Mouse (Mus musculus) intestine, embryonic 15.5 days (tissue): Measurements from ENCODE around the gene Ppm1e. TPM values are rescaled to one million over a fixed set of nuclear protein-coding genes. Genes with fewer than 3 reads are reported as not detected.

Source experiments
- ATAC-seq: fragments of 200-750 bp; cut with Nextera tagmentation; 2 replicates; pipeline ENCODE4 v1.8.0; 2017; ENCODE audit warnings: moderate TSS enrichment, moderate library complexity
- H3K27ac ChIP-seq: fragments of 300-500 bp; sonication (generic); 2 replicates; pipeline ENCODE4 v1.5.1; 2015; ENCODE audit warnings: mild to moderate bottlenecking, inconsistent platforms
- H3K27me3 ChIP-seq: fragments of 300-500 bp; sonication (generic); replicated peaks from 2 replicates; pipeline ENCODE4 v1.6.1; 2015; ENCODE audit warnings: inconsistent platforms
- H3K36me3 ChIP-seq: fragments of 300-500 bp; sonication (generic); 2 replicates; pipeline ENCODE4 v1.6.1; 2015; ENCODE audit warnings: inconsistent platforms
- H3K4me1 ChIP-seq: fragments of 300-500 bp; sonication (generic); replicated peaks from 2 replicates; pipeline ENCODE4 v1.6.1; 2015; ENCODE audit warnings: inconsistent platforms
- H3K4me2 ChIP-seq: fragments of 300-500 bp; sonication (generic); replicated peaks from 2 replicates; pipeline ENCODE4 v1.6.1; 2015; ENCODE audit warnings: mild to moderate bottlenecking, inconsistent platforms
- H3K4me3 ChIP-seq: fragments of 300-500 bp; sonication (generic); replicated peaks from 2 replicates; pipeline ENCODE4 v1.5.1; 2015; ENCODE audit warnings: inconsistent platforms
- H3K9ac ChIP-seq: fragments of 300-500 bp; sonication (generic); 2 replicates; pipeline ENCODE4 v1.6.1; 2015; ENCODE audit warnings: inconsistent platforms
- H3K9me3 ChIP-seq: fragments of 300-500 bp; sonication (generic); 2 replicates; pipeline ENCODE4 v1.6.1; 2016; ENCODE audit warnings: inconsistent platforms
- WGBS: fragments of 180-500 bp; shearing (Covaris S2); methylation state at CpG from one replicate; pipeline ENCODE4 v1.1.7; 2015; 5-methylcytosine and 5-hydroxymethylcytosine counted together
- polyA plus RNA-seq: library from polyadenylated mRNA; unstranded; fragments of >200 nt; fragmentation: Nextera tagmentation; extraction: Ambion mirVana; gene quantifications from 2 replicates; pipeline ENCODE4 v1.2.1, GENCODE M21; 2015

Ppm1e gene
- polyA plus RNA-seq, 1 experiment from 2014 or later: 2.7 TPM

GRCm38 (mm10) chr11:87357317-87358300, 1.2 kb downstream of the Ppm1e start:
- peaks cover 12% of the 10 kb centered on the region for H3K4me1 ChIP-seq
- H3K27me3 ChIP-seq: peaks cover 21% of the 10 kb centered on the region
- WGBS: 7% methylated on average over 31 of the region's 31 CpGs

DNA sequence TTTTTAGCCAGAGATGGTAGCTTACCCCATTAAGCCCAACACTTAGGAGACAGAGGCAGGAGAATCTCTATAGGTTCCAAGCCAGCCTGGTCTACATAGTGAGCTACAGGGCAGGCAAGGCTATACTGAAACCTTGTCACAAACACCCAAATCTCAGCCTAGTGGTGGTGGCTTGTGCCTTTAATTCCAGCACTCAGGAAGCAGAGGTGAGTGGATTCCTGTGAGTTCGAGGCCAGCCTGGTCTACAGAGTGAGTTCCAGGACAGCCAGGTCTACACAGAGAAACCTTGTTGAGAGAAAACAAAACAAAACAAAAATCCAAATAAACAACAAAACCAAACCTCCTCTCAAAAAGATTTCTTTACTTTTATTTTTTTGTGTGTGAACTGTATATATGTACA, 4.0 kb downstream of the Ppm1e start:
- no peak overlapping the region for H3K4me2 ChIP-seq
- peaks cover 16% of the 10 kb centered on the region for H3K27me3 ChIP-seq
- no peak overlapping the region for H3K4me3 ChIP-seq
- H3K4me1 ChIP-seq: peaks cover 12% of the 10 kb centered on the region
- H3K9ac ChIP-seq: no peak overlapping the region
- H3K9me3 ChIP-seq: no peaks in the 10 kb centered on the region
- H3K36me3 ChIP-seq: no peaks in the 10 kb centered on the region
- ATAC-seq: no peak
- WGBS: 88% methylated on average over 1 of the region's 1 CpGs
- H3K27ac ChIP-seq: no peak overlapping the region

More at GRCm38 (mm10) chr11:87357317-87358300, 1.2 kb downstream of the Ppm1e start:
- Histone ChIP-seq H3K9ac (peak overlapping the region; percentile 54), H3K9me3 (no peaks in the 10 kb centered on the region), H3K4me3 (peak overlapping the region; percentile 53), H3K27ac (no peak overlapping the region), H3K4me2 (peak overlapping the region; percentile 98), H3K36me3 (no peaks in the 10 kb centered on the region)
- 0 out of 2 replicates have a peak, but pooled peaks have one; percentile 16 for ATAC-seq

- Histone ChIP-seq H3K4me1 (peaks cover 9% of the 10 kb centered on the region), H3K27me3 (peaks cover 11% of the 10 kb centered on the region), H3K27ac (no peak overlapping the region), H3K36me3 (no peaks in the 10 kb centered on the region), H3K4me3 (no peak overlapping the region), H3K4me2 (no peak overlapping the region), H3K9me3 (no peaks in the 10 kb centered on the region), H3K9ac (no peak overlapping the region)
- ATAC-seq: no peak
- 81% methylated on average over 7 of the region's 7 CpGs for WGBS
Observed at GRCm38 (mm10) chr11:87353646-87354170, 5.1 kb downstream of the Ppm1e start.

- no peaks in the 10 kb centered on the region for H3K4me1 ChIP-seq
- no peaks in the 10 kb centered on the region for H3K36me3 ChIP-seq
- no peak overlapping the region for H3K4me3 ChIP-seq
- no peak overlapping the region for H3K9ac ChIP-seq
- ATAC-seq: no peak
- H3K27me3 ChIP-seq: no peaks in the 10 kb centered on the region
- no peak overlapping the region for H3K4me2 ChIP-seq
- H3K27ac ChIP-seq: no peak overlapping the region
- H3K9me3 ChIP-seq: no peaks in the 10 kb centered on the region
- WGBS: 81% methylated on average over 3 of the region's 3 CpGs
Observed at GRCm38 (mm10) chr11:87326381-87326780, 32.4 kb downstream of the Ppm1e start.

DNA sequence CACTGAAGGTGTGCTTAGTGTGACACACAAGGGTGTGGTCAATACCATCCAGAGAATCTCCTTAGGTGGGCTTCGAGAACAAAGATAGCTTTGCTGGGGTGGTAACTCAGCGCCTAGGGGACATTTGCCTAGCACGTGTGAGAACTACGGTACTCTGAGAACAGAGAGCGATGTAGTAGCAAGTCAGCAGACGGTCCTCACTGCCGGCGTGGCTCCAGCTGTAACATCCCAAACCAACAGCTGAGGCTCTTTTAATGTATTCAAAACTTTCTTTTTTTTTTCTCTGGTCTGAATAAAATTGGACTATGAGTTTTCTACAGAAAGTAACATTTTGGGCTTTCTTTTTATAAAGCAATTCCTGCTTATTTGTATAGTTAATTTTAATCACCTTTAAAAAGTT, 36.3 kb downstream of the Ppm1e start:
- no peaks in the 10 kb centered on the region for H3K36me3 ChIP-seq
- H3K9me3 ChIP-seq: no peaks in the 10 kb centered on the region
- H3K4me3 ChIP-seq: no peak overlapping the region
- no peak for ATAC-seq
- no peaks in the 10 kb centered on the region for H3K27me3 ChIP-seq
- H3K4me1 ChIP-seq: no peaks in the 10 kb centered on the region
- H3K4me2 ChIP-seq: no peak overlapping the region
- 58% methylated on average over 8 of the region's 8 CpGs for WGBS
- H3K27ac ChIP-seq: no peak overlapping the region
- no peak overlapping the region for H3K9ac ChIP-seq

DNA sequence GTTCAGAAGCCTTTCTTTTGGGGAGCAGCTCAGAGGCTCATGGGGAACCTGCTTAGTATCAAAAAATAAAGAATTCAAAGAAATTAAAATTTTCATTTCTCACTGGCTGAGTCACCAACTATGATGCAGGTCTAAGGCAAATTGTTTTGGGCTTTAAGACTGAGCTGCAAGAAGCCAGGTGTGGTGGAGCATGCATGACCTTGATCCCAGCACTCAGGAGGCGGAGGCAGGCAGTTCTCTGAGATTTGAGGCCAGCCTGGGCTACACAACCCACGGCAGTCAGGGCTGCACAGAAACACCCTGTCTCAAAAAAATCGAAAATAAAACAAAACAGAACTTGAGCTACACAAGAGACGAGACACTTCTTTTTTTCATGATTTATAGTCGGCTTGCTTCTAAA, 38.8 kb downstream of the Ppm1e start:
- no peak overlapping the region for H3K4me2 ChIP-seq
- H3K4me1 ChIP-seq: no peaks in the 10 kb centered on the region
- H3K9ac ChIP-seq: no peak overlapping the region
- no peak overlapping the region for H3K27ac ChIP-seq
- no peak overlapping the region for H3K4me3 ChIP-seq
- no peaks in the 10 kb centered on the region for H3K27me3 ChIP-seq
- ATAC-seq: no peak
- WGBS: 57% methylated on average over 5 of the region's 5 CpGs
- H3K36me3 ChIP-seq: no peaks in the 10 kb centered on the region
- no peaks in the 10 kb centered on the region for H3K9me3 ChIP-seq

GRCm38 (mm10) chr11:87318956-87319708, 39.7 kb downstream of the Ppm1e start:
- Histone ChIP-seq H3K9me3 (no peaks in the 10 kb centered on the region), H3K9ac (no peak overlapping the region), H3K27ac (no peak overlapping the region), H3K4me1 (no peaks in the 10 kb centered on the region), H3K4me3 (no peak overlapping the region), H3K4me2 (no peak overlapping the region), H3K36me3 (no peaks in the 10 kb centered on the region), H3K27me3 (no peaks in the 10 kb centered on the region)
- WGBS: 88% methylated on average over 9 of the region's 9 CpGs
- no peak for ATAC-seq

GRCm38 (mm10) chr11:87313533-87313932, 45.3 kb downstream of the Ppm1e start:
- no peak for ATAC-seq
- 48% methylated on average over 3 of the region's 3 CpGs for WGBS
- no peak overlapping the region for H3K9ac ChIP-seq
- H3K4me1 ChIP-seq: no peaks in the 10 kb centered on the region
- H3K4me3 ChIP-seq: no peak overlapping the region
- no peak overlapping the region for H3K27ac ChIP-seq
- H3K27me3 ChIP-seq: no peaks in the 10 kb centered on the region
- no peaks in the 10 kb centered on the region for H3K36me3 ChIP-seq
- H3K4me2 ChIP-seq: no peak overlapping the region
- H3K9me3 ChIP-seq: no peaks in the 10 kb centered on the region

DNA sequence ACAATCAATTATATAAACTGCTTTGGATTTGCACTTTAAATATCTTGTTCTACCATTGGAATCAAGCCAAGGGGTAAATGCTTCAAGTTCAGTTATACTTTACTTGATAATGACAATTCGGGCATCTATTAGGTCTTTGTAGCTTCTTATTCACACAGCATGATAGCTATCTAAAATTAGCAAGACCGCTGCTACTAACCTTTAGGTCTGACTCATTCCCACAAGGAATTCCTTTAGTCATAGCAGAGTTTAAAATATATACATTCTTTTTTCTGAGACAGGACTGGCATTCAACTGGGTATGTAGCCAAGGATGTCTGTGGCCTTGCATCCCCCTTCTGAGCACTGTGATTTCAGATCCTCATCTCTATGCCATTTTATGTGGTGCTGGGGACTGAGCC, 48.5 kb downstream of the Ppm1e start:
- Histone ChIP-seq H3K9ac (no peak overlapping the region), H3K4me1 (no peaks in the 10 kb centered on the region), H3K9me3 (no peaks in the 10 kb centered on the region), H3K4me2 (no peak overlapping the region), H3K36me3 (no peaks in the 10 kb centered on the region), H3K4me3 (no peak overlapping the region), H3K27ac (no peak overlapping the region), H3K27me3 (no peaks in the 10 kb centered on the region)
- ATAC-seq: no peak
- 78% methylated on average over 2 of the region's 2 CpGs for WGBS

GRCm38 (mm10) chr11:87309329-87310074, 49.3 kb downstream of the Ppm1e start:
- Histone ChIP-seq H3K27ac (no peak overlapping the region), H3K4me3 (no peak overlapping the region), H3K9ac (no peak overlapping the region), H3K27me3 (no peaks in the 10 kb centered on the region), H3K9me3 (no peaks in the 10 kb centered on the region), H3K4me1 (no peaks in the 10 kb centered on the region), H3K36me3 (no peaks in the 10 kb centered on the region), H3K4me2 (no peak overlapping the region)
- ATAC-seq: no peak
- WGBS: 69% methylated on average over 8 of the region's 8 CpGs

DNA sequence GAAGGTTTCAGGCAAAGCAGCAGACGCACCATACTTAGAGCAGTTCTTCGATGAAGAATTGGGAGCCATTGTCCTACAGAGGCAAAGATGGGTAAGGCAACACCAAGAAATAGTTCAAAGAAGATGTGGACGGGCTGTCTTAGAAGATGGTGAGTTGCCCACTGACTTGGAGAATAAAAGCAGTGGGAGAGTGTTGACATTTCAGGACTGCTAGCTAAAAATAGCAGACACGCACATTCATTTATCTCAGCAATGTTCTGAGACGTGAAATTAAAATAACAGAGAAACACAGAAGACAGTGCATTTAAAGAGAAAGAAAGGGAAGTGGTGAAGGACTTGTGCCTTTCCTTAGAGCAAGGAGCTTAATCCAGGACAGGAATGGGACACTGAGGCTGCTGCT, 59.8 kb downstream of the Ppm1e start:
- ATAC-seq: no peak
- no peak overlapping the region for H3K4me3 ChIP-seq
- no peaks in the 10 kb centered on the region for H3K27me3 ChIP-seq
- H3K9me3 ChIP-seq: no peaks in the 10 kb centered on the region
- 54% methylated on average over 5 of the region's 5 CpGs for WGBS
- H3K4me2 ChIP-seq: no peak overlapping the region
- H3K36me3 ChIP-seq: no peaks in the 10 kb centered on the region
- H3K9ac ChIP-seq: no peak overlapping the region
- peaks cover 3% of the 10 kb centered on the region; the same call in 1 of the 2 replicates for H3K4me1 ChIP-seq
- H3K27ac ChIP-seq: 0 out of 2 replicates have a peak overlapping the region, but pooled peaks have one; percentile 37

DNA sequence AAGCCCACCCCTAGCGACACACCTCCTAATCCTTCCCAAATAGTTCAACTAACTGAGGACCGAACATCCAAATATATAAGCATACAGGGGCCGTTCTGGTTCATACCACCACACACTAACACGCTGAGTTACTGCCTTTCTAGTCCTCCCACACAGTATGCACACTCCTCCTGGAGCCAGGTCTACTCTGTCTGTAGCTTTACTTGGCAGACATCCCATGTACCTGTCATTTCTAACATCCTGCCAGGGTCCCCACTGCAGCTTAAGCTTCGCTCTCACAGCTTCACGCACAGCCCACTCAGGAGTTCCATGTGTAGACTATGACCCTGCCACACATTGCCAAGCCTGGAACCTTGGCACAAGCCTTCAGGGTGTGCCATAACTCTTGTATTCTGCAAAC, 62.4 kb downstream of the Ppm1e start:
- no peaks in the 10 kb centered on the region for H3K9me3 ChIP-seq
- no peak overlapping the region for H3K4me3 ChIP-seq
- H3K27ac ChIP-seq: no peak overlapping the region
- ATAC-seq: no peak
- 87% methylated on average over 6 of the region's 6 CpGs for WGBS
- no peak overlapping the region for H3K9ac ChIP-seq
- H3K4me2 ChIP-seq: no peak overlapping the region
- peaks cover 3% of the 10 kb centered on the region; the same call in 1 of the 2 replicates for H3K4me1 ChIP-seq
- no peaks in the 10 kb centered on the region for H3K36me3 ChIP-seq
- no peaks in the 10 kb centered on the region for H3K27me3 ChIP-seq
